Mouse (Mus musculus) myocyte (in vitro differentiated cells): ENCODE data around the gene Lrrc56.

Experiments
- POLR2A ChIP-seq: IDR thresholded peaks from one replicate; pipeline ENCODE4 v1.6.1; 2011; ENCODE audit warnings: low read depth, mild to moderate bottlenecking, control low read depth, moderate library complexity; ENCODE audit not compliant: insufficient read length
- SRF ChIP-seq: IDR thresholded peaks from one replicate; pipeline ENCODE4 v1.6.1; 2011; ENCODE audit warnings: low read depth; ENCODE audit not compliant: control insufficient read depth, insufficient read length
- USF1 ChIP-seq: IDR thresholded peaks from one replicate; pipeline ENCODE4 v1.6.1; 2011; ENCODE audit warnings: low read depth, mild to moderate bottlenecking, control low read depth, moderate library complexity

DNA sequence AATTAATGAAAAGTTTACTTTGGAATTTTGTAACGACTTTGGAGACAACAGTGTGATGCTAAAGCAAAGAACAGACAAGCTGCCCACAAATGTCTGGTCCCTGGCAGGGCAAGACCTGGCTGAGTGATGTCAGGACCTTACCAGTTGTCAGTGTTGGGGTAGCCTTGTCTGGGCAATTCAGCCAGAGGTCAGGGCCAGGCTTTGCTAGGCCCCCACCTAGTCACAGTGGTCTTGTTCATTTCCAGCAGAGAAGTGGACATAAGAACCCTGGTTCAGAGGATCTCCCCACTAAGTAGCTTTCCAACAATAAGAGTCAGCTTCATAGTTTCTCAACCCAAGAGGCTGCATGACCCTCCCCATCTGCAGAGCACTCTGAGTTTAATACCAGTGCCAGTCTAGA lies 26.4 kb downstream of the Lrrc56 start:
- TF ChIP-seq USF1 (no peak), POLR2A (no peak), SRF (no peak)
